Mouse (Mus musculus): ENCODE data around the gene Rnpc3.
A peak's percentile ranks its signal among the peaks of the same experiment; 100 is the strongest.
"Not testable (repeated sequence)": the region's sequence is repeated elsewhere in the genome, so short reads cannot be mapped to it uniquely, and the experiment has no call there.

Rnpc3 gene

GRCm38 (mm10) chr3:113629606-113630359 lies at the start of gene Rnpc3:
Gene Rnpc3, minus strand, starts transcription at chr3:113630149.
- peak; percentile 97 for DNase-seq

- peak; percentile 5 for DNase-seq
Observed at GRCm38 (mm10) chr3:113656940-113657339, 27.0 kb upstream of the Rnpc3 start.

DNA sequence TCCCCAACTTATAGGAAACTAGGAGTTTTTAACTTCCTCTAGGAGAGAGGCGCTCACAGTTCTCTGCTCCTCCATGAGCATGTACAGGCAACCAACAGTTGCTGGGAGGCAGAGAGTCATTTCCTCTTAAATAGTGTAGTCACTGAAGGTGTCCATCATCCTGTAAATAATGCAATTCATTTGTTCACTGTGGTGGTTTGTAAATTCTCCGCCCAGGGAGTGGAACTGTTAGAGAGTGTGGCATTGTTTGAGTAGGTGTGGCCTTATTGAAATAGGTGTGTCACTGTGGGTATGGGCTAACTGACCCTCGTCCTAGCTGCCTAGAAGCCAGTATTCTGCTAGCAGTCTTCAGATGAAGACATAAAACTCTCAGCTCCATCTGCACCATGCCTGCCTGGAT lies 24.4 kb upstream of the Rnpc3 start:
- no peak for DNase-seq

DNA sequence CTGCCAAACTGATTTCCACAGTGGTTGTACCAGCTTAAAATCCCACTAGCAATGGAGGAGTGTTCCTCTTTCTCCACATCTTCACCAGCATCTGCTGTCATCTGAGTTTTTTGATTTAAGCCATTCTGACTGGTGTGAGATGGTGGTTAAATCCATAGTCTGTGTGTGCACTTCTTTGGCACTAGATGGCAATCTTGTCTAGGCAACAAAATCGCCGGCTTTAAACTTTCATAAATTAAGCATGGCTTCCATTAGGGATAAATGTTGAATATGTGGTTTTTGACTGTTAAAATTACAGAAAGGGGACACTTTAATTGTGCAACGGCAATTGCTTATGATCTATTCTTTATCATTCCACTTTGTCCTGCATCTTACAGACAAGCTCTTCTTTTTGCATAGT lies 21.4 kb upstream of the Rnpc3 start:
- DNase-seq: not testable (repeated sequence)

DNA sequence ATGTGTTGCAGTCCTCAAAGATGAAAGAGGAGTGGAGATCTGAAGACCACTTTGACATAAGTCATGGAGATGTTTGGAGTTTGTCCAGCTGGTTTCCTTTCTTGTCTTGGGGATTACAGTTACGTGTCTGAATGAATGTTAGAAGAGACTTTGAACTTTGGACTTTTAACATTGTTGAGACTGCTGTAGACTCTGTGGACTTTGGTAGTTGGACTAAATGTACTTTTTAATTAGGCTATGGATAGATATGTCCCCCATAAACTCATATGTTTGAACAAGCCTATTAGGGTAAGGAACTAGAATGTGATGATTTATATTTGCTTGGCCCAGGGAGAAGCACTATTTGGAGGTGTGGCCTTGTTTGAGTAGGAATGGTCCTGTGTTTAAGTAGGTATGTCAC lies 9.6 kb upstream of the Rnpc3 start:
- DNase-seq: no peak

DNA sequence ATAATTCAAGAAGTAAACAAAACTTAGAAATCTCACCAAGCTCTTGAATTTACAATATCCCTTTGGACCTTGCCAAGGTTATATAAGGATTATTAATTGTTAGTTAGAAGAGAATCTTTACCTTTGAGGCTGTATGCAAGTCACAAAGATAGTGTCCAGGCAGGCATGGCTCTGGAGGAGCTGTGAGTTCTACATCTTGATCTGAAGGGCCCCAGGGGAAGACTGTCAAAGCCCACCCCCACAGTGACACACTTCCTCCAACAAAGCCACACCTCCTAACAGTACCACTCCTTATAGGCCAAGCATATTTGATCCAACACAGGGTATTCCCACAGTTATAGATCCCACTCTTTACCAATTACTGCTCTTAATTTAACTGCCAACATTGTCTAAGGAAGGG lies 4.3 kb upstream of the Rnpc3 start:
- DNase-seq: no peak

DNA sequence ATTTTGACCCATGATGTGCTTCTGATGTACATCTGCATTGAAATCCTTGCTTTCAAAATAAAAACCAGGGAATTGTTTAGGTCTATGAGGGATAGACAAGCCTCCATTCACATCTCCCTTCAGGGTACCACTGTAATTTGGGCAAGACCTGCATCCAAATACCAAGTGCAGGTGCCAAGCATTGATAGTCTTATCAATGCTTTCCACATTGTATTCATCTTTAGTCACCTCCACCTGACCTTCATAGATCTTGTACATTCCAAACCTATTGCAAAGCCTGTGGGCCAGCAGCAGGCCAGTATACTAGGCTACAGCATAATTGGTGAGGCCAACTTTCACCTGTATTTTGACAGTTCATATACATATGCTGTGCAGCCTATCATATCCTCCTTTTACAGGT lies 1.7 kb upstream of the Rnpc3 start:
- no peak for DNase-seq

DNA sequence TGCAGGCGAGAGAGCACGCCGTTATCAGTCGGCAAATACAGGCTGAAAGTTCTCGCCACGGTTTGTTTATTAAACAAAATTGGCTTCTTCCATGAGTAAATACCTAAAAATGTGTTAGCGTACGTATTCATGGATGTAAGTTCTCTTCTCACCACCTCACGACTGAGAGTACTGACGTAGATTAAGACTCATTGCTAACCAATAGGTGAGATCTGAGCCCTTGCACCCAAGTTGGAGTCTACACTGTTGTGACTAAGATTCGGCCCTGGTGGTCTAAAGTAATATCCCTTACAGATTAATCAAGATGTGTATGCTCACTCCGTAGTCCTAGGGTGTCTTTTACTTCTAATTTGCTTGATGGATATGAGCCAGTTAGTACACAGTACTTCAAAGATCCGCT lies 615 bp upstream of the Rnpc3 start:
- DNase-seq: no peak

- no peak for DNase-seq
Observed at GRCm38 (mm10) chr3:113606599-113606998, 23.4 kb downstream of the Rnpc3 start, which contains the start of gene Amy1. Gene Amy1, minus strand, starts transcription at chr3:113606699.

DNA sequence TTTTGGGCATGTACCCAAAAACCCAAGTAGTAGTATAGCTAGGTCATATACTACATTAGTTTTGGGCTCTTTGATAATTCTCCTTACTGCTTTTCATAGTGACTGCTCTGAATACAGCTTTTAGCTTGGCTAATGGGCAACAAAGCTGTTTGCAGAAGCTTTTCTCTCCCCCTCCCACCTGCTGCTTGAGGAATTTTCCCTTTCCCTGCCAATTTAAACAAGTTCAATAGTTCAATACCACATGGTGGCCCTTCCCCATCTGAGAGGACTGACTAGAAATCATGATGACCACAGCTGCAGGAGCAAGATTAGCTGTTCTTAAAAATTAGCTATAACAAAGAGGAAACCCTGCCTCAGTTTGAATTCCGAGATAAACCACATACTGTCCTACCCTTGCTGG lies 39.1 kb downstream of the Rnpc3 start:
- DNase-seq: no peak

DNA sequence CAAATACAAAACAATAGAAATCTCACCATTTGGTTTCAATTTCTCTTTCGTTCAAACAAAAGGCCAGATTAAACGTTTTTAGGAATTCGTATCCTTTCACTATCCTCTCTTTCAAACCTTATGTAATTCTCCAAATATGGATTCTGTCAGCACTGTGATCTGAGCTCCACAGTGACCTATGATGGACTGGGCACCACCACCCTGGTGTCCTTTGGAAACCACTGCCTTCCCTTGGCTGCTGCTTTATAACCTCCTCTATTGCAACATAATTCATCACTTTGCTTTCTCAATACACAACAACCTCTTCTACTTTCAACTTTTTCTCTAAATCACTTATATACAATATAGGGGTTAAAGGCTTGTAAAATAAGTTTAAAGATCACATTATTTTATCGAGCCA lies 55.4 kb downstream of the Rnpc3 start:
- no peak for DNase-seq

GRCm38 (mm10) chr3:113574138-113574537 lies 55.8 kb downstream of the Rnpc3 start:
- no peak for DNase-seq

- no peak for DNase-seq
Observed at GRCm38 (mm10) chr3:113572158-113572557, 57.8 kb downstream of the Rnpc3 start.
